Mouse (Mus musculus) cortical plate, adult 2 months (tissue): ENCODE measurements at regions not wholly inside any gene's neighbourhood (a gene's known extent, or its start where the extent isn't known, plus 50 kb on each side); places are given as distances from the start of the nearest gene placed in this dataset.

Experiments used
- CTCF ChIP-seq: fragments of 200-500 bp; IDR thresholded peaks from 2 replicates; pipeline ENCODE4 v1.5.1; 2011; ENCODE audit warnings: mild to moderate bottlenecking, control low read depth, low read length; ENCODE audit not compliant: insufficient read depth; ENCODE audit errors: extremely low read depth
- POLR2A ChIP-seq: fragments of 200-500 bp; IDR thresholded peaks from 2 replicates; pipeline ENCODE4 v1.6.1; 2011; ENCODE audit warnings: mild to moderate bottlenecking, low read length, control low read depth; ENCODE audit not compliant: insufficient read depth; ENCODE audit errors: extremely low read depth

DNA sequence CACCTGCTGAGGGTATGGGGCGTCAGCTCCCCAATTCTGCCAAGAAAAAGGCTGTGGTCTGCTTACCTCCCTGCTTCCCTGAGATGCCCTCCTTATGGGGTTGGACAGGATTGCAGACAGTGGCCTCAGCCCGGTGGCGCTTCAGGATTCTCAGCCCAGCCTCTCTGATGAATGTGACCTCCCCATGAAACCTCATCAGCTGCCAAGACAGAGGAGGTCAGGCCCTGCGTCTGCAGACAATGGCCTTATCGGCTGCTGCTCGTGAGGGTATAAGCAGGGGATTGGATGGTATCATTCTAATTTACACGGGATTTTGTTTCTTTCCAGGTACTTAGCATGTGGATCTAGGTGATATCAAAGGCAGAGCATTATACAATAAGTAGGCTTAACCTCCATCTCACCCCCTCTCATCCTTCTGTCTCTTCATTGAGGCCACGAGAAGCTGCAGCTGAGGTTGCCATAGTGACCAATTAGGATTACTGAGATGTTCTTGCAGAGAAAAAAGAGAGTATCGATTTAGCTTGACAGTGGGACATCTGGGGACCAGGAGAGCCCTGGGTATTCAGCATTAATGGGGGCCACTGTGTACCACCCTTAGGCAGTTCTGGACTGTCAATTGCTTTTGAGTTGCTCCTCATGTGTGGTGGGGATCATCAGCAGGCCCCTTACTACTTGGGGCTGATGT lies 327.6 kb upstream of the 4931429L15Rik start:
- TF ChIP-seq CTCF (no peak), POLR2A (no peak)
